Mouse (Mus musculus) MN1 (cell line): ENCODE measurements around the gene Mill1.
"Not testable (repeated sequence)": the region's sequence is repeated elsewhere in the genome, so short reads cannot be mapped to it uniquely, and the experiment has no call there.

ENCODE experiments used
- DNase-seq: peaks from one replicate; pipeline ENCODE4 v3.0.0-alpha.2; 2016; ENCODE audit warnings: low spot score

Gene Mill1

GRCm38 (mm10) chr7:18245047-18245446, at the start of gene Mill1:
TSS of gene Mill1 (plus strand) at chr7:18245347.
- no peak for DNase-seq

GRCm38 (mm10) chr7:18210938-18211337, 34.2 kb upstream of the Mill1 start:
- DNase-seq = no peak

GRCm38 (mm10) chr7:18214699-18215098, 30.4 kb upstream of the Mill1 start:
- DNase-seq = no peak

GRCm38 (mm10) chr7:18238561-18238960, 6.6 kb upstream of the Mill1 start:
- DNase-seq = no peak

- DNase-seq = no peak
These were observed 3.9 kb upstream of the Mill1 start for GRCm38 (mm10) chr7:18241217-18241616.

- not testable (repeated sequence) for DNase-seq
These were observed 1.1 kb upstream of the Mill1 start for GRCm38 (mm10) chr7:18243959-18244573.

GRCm38 (mm10) chr7:18260219-18260618, 15.1 kb downstream of the Mill1 start:
- no peak for DNase-seq

GRCm38 (mm10) chr7:18265089-18265488, 19.9 kb downstream of the Mill1 start:
- no peak for DNase-seq
